Mouse (Mus musculus): ENCODE data around the gene Gpatch2. TPM values are rescaled to one million over a fixed set of nuclear protein-coding genes. Genes with fewer than 3 reads are reported as not detected.

Gpatch2 gene
- polyA plus RNA-seq, 1 experiment from 2014 or later, result 12.2 TPM

GRCm38 (mm10) chr1:187236296-187236695 is 21.0 kb downstream of the Gpatch2 start:
- ATAC-seq (no peak), DNase-seq (ENCODE audit: low spot score) (no peak)
- Histone ChIP-seq H3K4me1 (ENCODE audit: control insufficient read depth, insufficient read depth, low read length) (no peaks in the 10 kb centered on the region), H3K27me3 (replicated peaks; ENCODE audit: control insufficient read depth, insufficient read depth, low read length) (no peaks in the 10 kb centered on the region), H3K27ac (ENCODE audit: low read depth, low read length) (no peak overlapping the region), H3K4me2 (ENCODE audit: low read length) (no peak overlapping the region), H3K36me3 (ENCODE audit: control insufficient read depth, insufficient read depth, low read length) (peaks cover 18% of the 10 kb centered on the region; the same call in 1 of the 2 replicates), H3K4me3 (ENCODE audit: low read depth, low read length) (no peak overlapping the region), H3K9ac (ENCODE audit: low read length) (no peak overlapping the region), H3K9me3 (replicated peaks; ENCODE audit: control insufficient read depth, low read length) (no peaks in the 10 kb centered on the region)
- WGBS, result 90% methylated on average over 6 of the region's 6 CpGs

DNA sequence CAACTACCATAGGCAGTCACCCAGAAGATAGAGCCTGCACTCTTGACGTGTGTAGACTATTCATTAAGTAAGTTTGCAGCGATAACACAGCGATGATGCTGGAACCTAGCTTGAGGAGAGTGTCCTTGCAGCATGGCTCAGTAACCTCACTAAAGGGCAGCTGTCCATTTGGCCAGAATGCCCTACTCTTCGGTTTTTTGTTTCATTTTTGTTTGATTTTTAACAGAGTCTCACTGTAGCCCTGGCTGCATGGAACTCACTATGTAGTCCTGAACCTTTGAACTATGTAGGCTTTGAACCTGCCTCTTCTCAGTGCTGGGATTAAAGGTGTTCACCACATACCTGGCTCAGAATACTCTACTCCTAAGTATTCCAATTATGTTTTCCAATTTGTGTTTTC is 22.8 kb downstream of the Gpatch2 start:
- Histone ChIP-seq H3K27me3 (replicated peaks; ENCODE audit: control insufficient read depth, insufficient read depth, low read length) (no peaks in the 10 kb centered on the region), H3K4me2 (ENCODE audit: low read length) (no peak overlapping the region), H3K9me3 (replicated peaks; ENCODE audit: control insufficient read depth, low read length) (no peaks in the 10 kb centered on the region), H3K36me3 (ENCODE audit: control insufficient read depth, insufficient read depth, low read length) (peaks cover 18% of the 10 kb centered on the region; the same call in 1 of the 2 replicates), H3K27ac (ENCODE audit: low read depth, low read length) (no peak overlapping the region), H3K4me1 (ENCODE audit: control insufficient read depth, insufficient read depth, low read length) (no peaks in the 10 kb centered on the region), H3K4me3 (ENCODE audit: low read depth, low read length) (no peak overlapping the region), H3K9ac (ENCODE audit: low read length) (no peak overlapping the region)
- ATAC-seq (no peak), DNase-seq (ENCODE audit: low spot score) (no peak)
- 85% methylated on average over 4 of the region's 4 CpGs for WGBS

GRCm38 (mm10) chr1:187240304-187240703 is 25.0 kb downstream of the Gpatch2 start:
- H3K36me3 ChIP-seq (ENCODE audit: control insufficient read depth, insufficient read depth, low read length), result peaks cover 10% of the 10 kb centered on the region; the same call in 1 of the 2 replicates
- H3K9me3 ChIP-seq (replicated peaks; ENCODE audit: control insufficient read depth, low read length), result no peaks in the 10 kb centered on the region
- H3K4me3 ChIP-seq (ENCODE audit: low read depth, low read length), result no peak overlapping the region
- 98% methylated on average over 3 of the region's 3 CpGs for WGBS
- ATAC-seq (no peak), DNase-seq (ENCODE audit: low spot score) (no peak)
- H3K4me2 ChIP-seq (ENCODE audit: low read length), result no peak overlapping the region
- H3K27ac ChIP-seq (ENCODE audit: low read depth, low read length), result no peak overlapping the region
- no peaks in the 10 kb centered on the region for H3K27me3 ChIP-seq (replicated peaks; ENCODE audit: control insufficient read depth, insufficient read depth, low read length)
- no peak overlapping the region for H3K9ac ChIP-seq (ENCODE audit: low read length)
- H3K4me1 ChIP-seq (ENCODE audit: control insufficient read depth, insufficient read depth, low read length), result no peaks in the 10 kb centered on the region

GRCm38 (mm10) chr1:187241329-187241728 is 26.0 kb downstream of the Gpatch2 start:
- H3K4me3 ChIP-seq (ENCODE audit: low read depth, low read length), result no peak overlapping the region
- no peak for DNase-seq (ENCODE audit: low spot score)
- H3K27me3 ChIP-seq (replicated peaks; ENCODE audit: control insufficient read depth, insufficient read depth, low read length), result no peaks in the 10 kb centered on the region
- no peaks in the 10 kb centered on the region for H3K9me3 ChIP-seq (replicated peaks; ENCODE audit: control insufficient read depth, low read length)
- H3K36me3 ChIP-seq (ENCODE audit: control insufficient read depth, insufficient read depth, low read length), result peaks cover 4% of the 10 kb centered on the region; the same call in 1 of the 2 replicates
- no peak overlapping the region for H3K27ac ChIP-seq (ENCODE audit: low read depth, low read length)
- no peak overlapping the region for H3K4me2 ChIP-seq (ENCODE audit: low read length)
- 94% methylated on average over 5 of the region's 5 CpGs for WGBS
- no peak for ATAC-seq
- no peak overlapping the region for H3K9ac ChIP-seq (ENCODE audit: low read length)
- H3K4me1 ChIP-seq (ENCODE audit: control insufficient read depth, insufficient read depth, low read length), result no peaks in the 10 kb centered on the region

DNA sequence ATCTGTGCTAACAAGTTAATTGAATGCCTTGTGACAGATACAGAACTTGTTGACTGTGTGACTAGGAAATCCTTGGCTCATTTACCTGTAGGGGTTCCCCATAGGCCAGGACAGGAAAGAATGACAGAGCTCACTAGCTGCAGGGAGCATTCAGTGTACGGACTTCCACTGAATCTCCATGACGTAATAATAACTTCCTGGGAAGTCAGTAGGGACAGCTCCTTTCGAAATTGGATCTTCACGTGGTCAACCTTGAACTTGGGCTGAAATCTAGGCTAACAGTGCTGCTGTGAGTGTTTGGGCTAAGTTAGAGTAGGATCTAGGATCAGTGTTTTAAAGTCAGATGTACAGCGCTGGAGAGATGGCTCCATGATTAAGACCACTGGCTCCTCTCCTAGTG is 29.4 kb downstream of the Gpatch2 start:
- Histone ChIP-seq H3K4me2 (ENCODE audit: low read length) (no peak overlapping the region), H3K9ac (ENCODE audit: low read length) (no peak overlapping the region), H3K4me3 (ENCODE audit: low read depth, low read length) (no peak overlapping the region), H3K9me3 (replicated peaks; ENCODE audit: control insufficient read depth, low read length) (no peaks in the 10 kb centered on the region), H3K4me1 (ENCODE audit: control insufficient read depth, insufficient read depth, low read length) (no peaks in the 10 kb centered on the region), H3K27ac (ENCODE audit: low read depth, low read length) (no peak overlapping the region), H3K27me3 (replicated peaks; ENCODE audit: control insufficient read depth, insufficient read depth, low read length) (no peaks in the 10 kb centered on the region), H3K36me3 (ENCODE audit: control insufficient read depth, insufficient read depth, low read length) (no peaks in the 10 kb centered on the region)
- DNase-seq (ENCODE audit: low spot score) (no peak), ATAC-seq (no peak)
- 90% methylated on average over 5 of the region's 5 CpGs for WGBS

- H3K36me3 ChIP-seq (ENCODE audit: control insufficient read depth, insufficient read depth, low read length), result no peaks in the 10 kb centered on the region
- no peaks in the 10 kb centered on the region for H3K9me3 ChIP-seq (replicated peaks; ENCODE audit: control insufficient read depth, low read length)
- no peak overlapping the region for H3K4me2 ChIP-seq (ENCODE audit: low read length)
- H3K27me3 ChIP-seq (replicated peaks; ENCODE audit: control insufficient read depth, insufficient read depth, low read length), result no peaks in the 10 kb centered on the region
- H3K4me1 ChIP-seq (ENCODE audit: control insufficient read depth, insufficient read depth, low read length), result no peaks in the 10 kb centered on the region
- 100% methylated on average over 1 of the region's 1 CpGs for WGBS
- H3K9ac ChIP-seq (ENCODE audit: low read length), result no peak overlapping the region
- H3K4me3 ChIP-seq (ENCODE audit: low read depth, low read length), result no peak overlapping the region
- ATAC-seq (peak; percentile 29; the same call in 1 of the 2 replicates), DNase-seq (ENCODE audit: low spot score) (no peak)
- H3K27ac ChIP-seq (ENCODE audit: low read depth, low read length), result no peak overlapping the region
Observed at GRCm38 (mm10) chr1:187250741-187251262, 35.5 kb downstream of the Gpatch2 start.

DNA sequence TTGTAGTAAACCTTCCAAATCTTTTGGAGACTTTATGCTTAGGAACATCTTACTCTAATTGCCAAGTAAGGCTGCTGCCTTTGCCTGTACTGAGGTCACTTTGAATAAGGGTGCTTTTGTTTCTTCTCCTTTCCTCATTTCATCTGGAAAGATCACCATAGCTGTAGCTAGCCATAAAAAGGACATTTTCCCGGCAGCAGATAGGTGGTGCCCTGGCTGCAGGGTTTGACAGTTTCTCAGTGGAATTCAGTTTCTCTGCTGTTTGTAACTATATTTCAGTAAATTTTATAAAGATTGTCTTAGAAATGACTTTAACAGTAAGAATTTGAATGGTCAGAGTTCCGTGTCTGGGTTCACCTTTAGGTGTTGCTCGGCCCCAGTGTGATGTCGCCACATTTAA is 43.4 kb downstream of the Gpatch2 start:
- Histone ChIP-seq H3K36me3 (ENCODE audit: control insufficient read depth, insufficient read depth, low read length) (no peaks in the 10 kb centered on the region), H3K9me3 (replicated peaks; ENCODE audit: control insufficient read depth, low read length) (no peaks in the 10 kb centered on the region), H3K9ac (ENCODE audit: low read length) (no peak overlapping the region), H3K4me3 (ENCODE audit: low read depth, low read length) (no peak overlapping the region), H3K4me2 (ENCODE audit: low read length) (no peak overlapping the region), H3K27ac (ENCODE audit: low read depth, low read length) (no peak overlapping the region), H3K4me1 (ENCODE audit: control insufficient read depth, insufficient read depth, low read length) (peaks cover 2% of the 10 kb centered on the region; the same call in 1 of the 2 replicates), H3K27me3 (replicated peaks; ENCODE audit: control insufficient read depth, insufficient read depth, low read length) (no peaks in the 10 kb centered on the region)
- DNase-seq (ENCODE audit: low spot score) (no peak), ATAC-seq (no peak)
- WGBS, result 82% methylated on average over 4 of the region's 4 CpGs

- Histone ChIP-seq H3K9me3 (replicated peaks; ENCODE audit: control insufficient read depth, low read length) (no peaks in the 10 kb centered on the region), H3K4me3 (ENCODE audit: low read depth, low read length) (no peak overlapping the region), H3K36me3 (ENCODE audit: control insufficient read depth, insufficient read depth, low read length) (no peaks in the 10 kb centered on the region), H3K4me2 (ENCODE audit: low read length) (no peak overlapping the region), H3K9ac (ENCODE audit: low read length) (no peak overlapping the region), H3K27ac (ENCODE audit: low read depth, low read length) (no peak overlapping the region), H3K27me3 (replicated peaks; ENCODE audit: control insufficient read depth, insufficient read depth, low read length) (no peaks in the 10 kb centered on the region), H3K4me1 (ENCODE audit: control insufficient read depth, insufficient read depth, low read length) (peaks cover 6% of the 10 kb centered on the region; the same call in 1 of the 2 replicates)
- ATAC-seq (no peak), DNase-seq (ENCODE audit: low spot score) (no peak)
- WGBS, result 68% methylated on average over 4 of the region's 4 CpGs
Observed at GRCm38 (mm10) chr1:187267601-187268000, 52.3 kb downstream of the Gpatch2 start.

- H3K27me3 ChIP-seq (replicated peaks; ENCODE audit: control insufficient read depth, insufficient read depth, low read length), result no peaks in the 10 kb centered on the region
- H3K4me2 ChIP-seq (ENCODE audit: low read length), result no peak overlapping the region
- H3K4me3 ChIP-seq (ENCODE audit: low read depth, low read length), result no peak overlapping the region
- DNase-seq (ENCODE audit: low spot score) (peak; percentile 50), ATAC-seq (peak; percentile 34; the same call in 1 of the 2 replicates)
- WGBS, result 55% methylated on average over 10 of the region's 10 CpGs
- H3K9me3 ChIP-seq (replicated peaks; ENCODE audit: control insufficient read depth, low read length), result no peaks in the 10 kb centered on the region
- no peaks in the 10 kb centered on the region for H3K36me3 ChIP-seq (ENCODE audit: control insufficient read depth, insufficient read depth, low read length)
- H3K9ac ChIP-seq (ENCODE audit: low read length), result no peak overlapping the region
- 0 out of 2 replicates have a peak, but pooled peaks cover 3% of the 10 kb centered on the region for H3K4me1 ChIP-seq (ENCODE audit: control insufficient read depth, insufficient read depth, low read length)
- no peak overlapping the region for H3K27ac ChIP-seq (ENCODE audit: low read depth, low read length)
Observed at GRCm38 (mm10) chr1:187270318-187271247, 55.3 kb downstream of the Gpatch2 start.
